Mouse (Mus musculus) heart, adult 2 months (tissue): Measurements from ENCODE around the gene Tmcc1.
"Not testable (repeated sequence)": the region's sequence is repeated elsewhere in the genome, so short reads cannot be mapped to it uniquely, and the experiment has no call there.

Source experiments
- CTCF ChIP-seq: fragments of 200-600 bp; IDR thresholded peaks from 2 replicates; pipeline ENCODE4 v1.8.1; 2022; ENCODE audit warnings: antibody characterized with exemption, mild to moderate bottlenecking, moderate library complexity
- EP300 ChIP-seq: fragments of 200-500 bp; IDR thresholded peaks from 2 replicates; pipeline ENCODE4 v1.6.1; 2011; ENCODE audit warnings: low read depth, low read length, control low read depth; ENCODE audit not compliant: insufficient read depth
- POLR2A ChIP-seq: fragments of 200-500 bp; IDR thresholded peaks from 2 replicates; pipeline ENCODE4 v1.6.1; 2011; ENCODE audit warnings: mild to moderate bottlenecking, low read depth, low read length, control low read depth; ENCODE audit not compliant: insufficient read depth

GRCm38 (mm10) chr6:116173511-116174099 lies 19.7 kb downstream of the Tmcc1 start:
- TF ChIP-seq CTCF, POLR2A, EP300: not testable (repeated sequence)
